Mouse (Mus musculus) embryonic fibroblast, embryonic 13.5 days (primary cell): ENCODE data around the gene Mrpl21. TPM values are rescaled to one million over a fixed set of nuclear protein-coding genes. Genes with fewer than 3 reads are reported as not detected.

Experiments
- H3K27ac ChIP-seq: 2 replicates; pipeline ENCODE4 v1.5.1; 2012; ENCODE audit warnings: low read length, control low read depth, inconsistent platforms; ENCODE audit not compliant: insufficient read depth
- H3K4me1 ChIP-seq: 2 replicates; pipeline ENCODE4 v1.6.1; 2011; ENCODE audit warnings: low read length; ENCODE audit not compliant: control insufficient read depth, insufficient read depth
- H3K4me3 ChIP-seq: 2 replicates; pipeline ENCODE4 v1.5.1; 2011; ENCODE audit warnings: mild to moderate bottlenecking, control low read depth, low read length; ENCODE audit not compliant: insufficient read depth
- CTCF ChIP-seq: IDR thresholded peaks from 2 replicates; pipeline ENCODE4 v1.5.1; 2011; ENCODE audit warnings: mild to moderate bottlenecking, control low read depth, low read length, moderate library complexity, borderline replicate concordance; ENCODE audit not compliant: insufficient read depth
- POLR2A ChIP-seq: IDR thresholded peaks from 2 replicates; pipeline ENCODE4 v1.6.1; 2011; ENCODE audit warnings: low read depth, mild to moderate bottlenecking, control low read depth, low read length, moderate library complexity
- polyA plus RNA-seq: library from polyadenylated mRNA; stranded (reverse); fragments of >200 nt; gene quantifications from 2 replicates; pipeline ENCODE4 v1.2.4, GENCODE M21; 2011; ENCODE audit warnings: low read depth; ENCODE audit not compliant: missing spikeins, insufficient read length

Mrpl21 gene
- polyA plus RNA-seq, 1 experiment = 47.9 TPM

DNA sequence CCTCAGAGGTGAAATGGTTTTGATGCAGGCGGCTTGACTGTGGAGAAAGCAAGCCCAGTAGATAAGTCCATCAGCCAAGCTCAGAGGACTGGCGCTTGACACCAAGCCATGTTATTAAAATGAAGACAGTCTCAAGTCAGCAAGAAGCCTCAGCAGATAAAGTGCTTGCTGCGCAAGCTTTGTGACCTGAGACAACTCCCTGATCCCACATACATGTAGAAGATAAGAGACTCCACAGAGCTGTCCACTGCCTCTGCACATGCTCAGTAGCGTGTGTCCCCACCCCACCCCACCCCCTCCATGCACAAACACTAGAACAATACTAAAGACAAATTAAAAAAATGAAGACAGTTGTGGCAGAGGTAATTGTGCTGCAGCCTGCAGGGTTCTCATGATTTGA is 51.8 kb downstream of the Mrpl21 start:
- TF ChIP-seq POLR2A (no peak), CTCF (no peak)
- H3K4me3 ChIP-seq = no peak overlapping the region
- peaks cover 5% of the 10 kb centered on the region; the same call in 1 of the 2 replicates for H3K4me1 ChIP-seq

DNA sequence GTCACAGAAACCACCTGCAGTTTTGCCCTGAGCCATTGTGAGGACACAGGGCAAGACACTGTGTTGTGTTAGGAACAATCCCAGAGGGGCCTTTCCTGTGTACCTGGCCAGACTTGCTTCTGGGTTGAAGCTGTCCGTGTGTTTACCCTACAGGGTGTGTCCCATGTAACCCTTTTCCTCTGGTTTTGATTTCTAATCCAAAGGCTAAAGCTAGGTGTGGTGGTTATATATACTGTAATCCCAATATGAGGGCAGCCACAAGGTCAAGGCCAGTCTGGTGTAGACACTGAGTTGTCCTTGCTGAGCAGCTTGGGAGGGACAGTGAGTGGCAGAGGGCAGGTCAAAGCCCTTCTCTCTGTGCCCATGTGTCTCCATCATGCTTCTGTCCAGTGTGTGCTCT is 53.2 kb downstream of the Mrpl21 start:
- Histone ChIP-seq H3K4me1 (peaks cover 5% of the 10 kb centered on the region; the same call in 1 of the 2 replicates), H3K27ac (no peak overlapping the region), H3K4me3 (no peak overlapping the region)
- no peak for TF ChIP-seq CTCF
- TF ChIP-seq POLR2A = no peak

More for the DNA sequence above, 51.8 kb downstream of the Mrpl21 start:
- no peak overlapping the region for H3K27ac ChIP-seq

DNA sequence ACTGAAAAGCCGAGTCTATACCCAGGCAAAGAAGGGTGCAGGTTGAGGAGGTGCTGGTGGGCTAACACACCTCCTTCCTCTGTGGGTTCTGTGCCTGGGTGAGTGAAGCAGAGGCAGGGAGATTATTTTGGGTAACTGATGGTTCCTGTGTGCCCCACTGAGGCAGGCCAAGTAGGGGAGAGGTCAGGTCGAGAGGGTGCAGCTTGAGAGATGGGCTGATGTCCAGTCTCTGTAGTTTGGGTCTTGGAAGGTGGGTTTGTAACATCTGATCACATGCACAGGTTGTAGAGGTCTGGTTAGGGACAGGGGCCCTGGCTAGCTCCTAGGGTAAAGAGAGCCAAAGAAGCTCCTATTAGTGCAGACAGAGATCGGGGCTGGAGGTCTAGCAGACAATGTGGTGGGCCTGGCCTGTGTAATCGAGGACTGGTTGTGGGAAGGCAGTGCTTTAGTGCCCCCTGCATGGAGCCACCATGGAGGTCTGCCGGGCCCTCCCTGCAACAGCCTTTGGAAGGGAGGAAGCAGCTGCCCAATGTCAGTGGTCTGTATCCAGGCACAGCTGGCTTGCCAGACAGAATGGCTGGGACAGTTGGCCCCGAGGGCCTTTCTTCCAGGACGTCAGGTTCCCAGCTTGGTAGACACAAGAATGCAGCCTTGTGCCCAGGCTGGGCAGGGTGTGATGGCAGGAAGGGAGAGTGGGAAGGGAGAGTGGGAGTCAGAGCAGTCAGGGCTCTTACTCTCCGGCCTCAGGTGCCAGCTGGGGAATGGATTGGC is 54.0 kb downstream of the Mrpl21 start:
- H3K27ac ChIP-seq = no peak overlapping the region
- H3K4me3 ChIP-seq = no peak overlapping the region
- H3K4me1 ChIP-seq = peaks cover 5% of the 10 kb centered on the region; the same call in 1 of the 2 replicates
- TF ChIP-seq CTCF = no peak
- no peak for TF ChIP-seq POLR2A

DNA sequence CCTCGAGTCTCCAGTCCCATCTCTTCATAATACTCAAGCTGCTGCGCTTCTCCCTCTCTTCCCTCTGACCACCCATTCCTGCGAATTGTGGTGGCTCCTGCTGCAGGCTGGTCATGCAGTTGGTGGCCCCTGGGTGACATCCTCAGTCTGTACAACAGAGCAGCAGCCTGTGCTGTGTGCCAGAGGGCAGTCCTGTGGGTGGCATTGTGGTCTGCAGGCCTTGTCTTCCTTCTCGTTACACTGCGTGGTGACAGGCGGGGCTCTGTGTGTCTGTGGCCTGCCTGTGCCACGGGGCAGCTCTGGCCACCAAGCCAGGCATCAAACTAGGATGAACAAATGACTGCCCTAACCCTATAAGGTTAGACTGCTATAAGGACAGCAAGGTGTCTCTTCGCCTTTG is 56.5 kb downstream of the Mrpl21 start:
- TF ChIP-seq CTCF (no peak), POLR2A (no peak)
- no peak overlapping the region for H3K27ac ChIP-seq
- H3K4me1 ChIP-seq = peaks cover 8% of the 10 kb centered on the region; the same call in 1 of the 2 replicates
- H3K4me3 ChIP-seq = no peak overlapping the region

DNA sequence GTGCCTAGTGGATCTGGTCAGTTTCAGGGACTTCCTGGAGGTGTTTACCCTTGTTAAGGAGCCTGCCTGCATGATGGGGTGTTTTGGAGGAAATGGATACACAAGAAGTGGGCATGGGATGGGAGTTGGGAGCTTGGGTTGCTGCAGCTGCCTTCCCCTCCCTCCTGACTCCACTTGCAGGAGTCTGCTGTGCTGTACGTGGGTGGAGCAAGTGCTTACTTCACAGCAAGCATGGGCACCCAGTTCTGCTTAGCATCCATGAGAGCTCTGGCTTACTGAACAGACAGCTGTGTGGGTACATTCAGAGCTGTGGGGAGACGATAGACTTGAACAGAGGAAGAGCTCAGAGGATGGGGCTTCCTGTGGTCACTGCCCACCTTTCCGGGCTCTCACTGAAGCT is 58.3 kb downstream of the Mrpl21 start:
- TF ChIP-seq CTCF = no peak
- no peak for TF ChIP-seq POLR2A
- Histone ChIP-seq H3K27ac (no peak overlapping the region), H3K4me3 (no peak overlapping the region), H3K4me1 (0 out of 2 replicates have a peak, but pooled peaks cover 7% of the 10 kb centered on the region)

Other genes with a start within 250 kb of the Mrpl21 start
- gene Ighmbp2, start 116 bp downstream of the Mrpl21 start, polyA plus RNA-seq = 4.7 and 5.7 TPM in 2 replicates
- 35.2 and 38.0 TPM in 2 replicates for gene Cpt1a, start 39.4 kb downstream of the Mrpl21 start, polyA plus RNA-seq
- 0.30 and 0.61 TPM in 2 replicates for gene Tesmin, start 106.0 kb downstream of the Mrpl21 start, polyA plus RNA-seq
- not detected in 2 replicates for gene Gal, start 131.6 kb downstream of the Mrpl21 start, polyA plus RNA-seq